Mouse (Mus musculus): ENCODE results near the gene Bmyc.
"Not testable (repeated sequence)": the region's sequence is repeated elsewhere in the genome, so short reads cannot be mapped to it uniquely, and the experiment has no call there.

Gene Bmyc

GRCm38 (mm10) chr2:25706643-25707481, at the start of gene Bmyc:
Gene Bmyc, plus strand, starts transcription at chr2:25706739.
- peak; percentile 69 for DNase-seq

- DNase-seq = no peak
These were observed 49.3 kb upstream of the Bmyc start for GRCm38 (mm10) chr2:25657246-25657645.

- no peak for DNase-seq
These were observed 48.9 kb upstream of the Bmyc start, which contains the start of gene Lcn5 for GRCm38 (mm10) chr2:25657652-25658051. Gene Lcn5, plus strand, starts transcription at chr2:25657952.

GRCm38 (mm10) chr2:25660279-25660678, 46.3 kb upstream of the Bmyc start:
- no peak for DNase-seq

GRCm38 (mm10) chr2:25661245-25661970, 45.1 kb upstream of the Bmyc start:
- no peak for DNase-seq

- peak; percentile 63 for DNase-seq
These were observed 43.0 kb upstream of the Bmyc start for GRCm38 (mm10) chr2:25663511-25663910.

GRCm38 (mm10) chr2:25664125-25664524, 42.4 kb upstream of the Bmyc start:
- DNase-seq = no peak

- DNase-seq = no peak
These were observed 40.0 kb upstream of the Bmyc start for GRCm38 (mm10) chr2:25666516-25666915.

- DNase-seq = no peak
These were observed 30.1 kb upstream of the Bmyc start, which contains the start of gene Lcn6 for GRCm38 (mm10) chr2:25676486-25676885. Gene Lcn6, plus strand, starts transcription at chr2:25676786.

- no peak for DNase-seq
These were observed 27.0 kb upstream of the Bmyc start for GRCm38 (mm10) chr2:25679559-25679958.

- no peak for DNase-seq
These were observed 24.1 kb upstream of the Bmyc start, which contains the start of gene Lcn10 for GRCm38 (mm10) chr2:25682426-25682825. Gene Lcn10, plus strand, starts transcription at chr2:25682726.

- no peak for DNase-seq
These were observed 19.6 kb upstream of the Bmyc start for GRCm38 (mm10) chr2:25686941-25687340.

- peak; percentile 61 for DNase-seq
These were observed 11.9 kb upstream of the Bmyc start for GRCm38 (mm10) chr2:25694605-25695004.

- DNase-seq = no peak
These were observed 9.6 kb upstream of the Bmyc start for GRCm38 (mm10) chr2:25696951-25697350.

GRCm38 (mm10) chr2:25698696-25699095, 7.8 kb upstream of the Bmyc start:
- no peak for DNase-seq

GRCm38 (mm10) chr2:25699743-25700142, 6.8 kb upstream of the Bmyc start, which contains the start of gene Obp2a:
Gene Obp2a, plus strand, starts transcription at chr2:25700043.
- not testable (repeated sequence) for DNase-seq

GRCm38 (mm10) chr2:25701001-25701400, 5.5 kb upstream of the Bmyc start:
- DNase-seq = no peak

GRCm38 (mm10) chr2:25703706-25704105, 2.8 kb upstream of the Bmyc start:
- no peak for DNase-seq

- peak; percentile 9 for DNase-seq
These were observed 1.6 kb downstream of the Bmyc start for GRCm38 (mm10) chr2:25708121-25708520.

- not testable (repeated sequence) for DNase-seq
These were observed 2.5 kb downstream of the Bmyc start for GRCm38 (mm10) chr2:25709056-25709455.

GRCm38 (mm10) chr2:25709791-25710190, 3.3 kb downstream of the Bmyc start:
- not testable (repeated sequence) for DNase-seq

- not testable (repeated sequence) for DNase-seq
These were observed 5.1 kb downstream of the Bmyc start for GRCm38 (mm10) chr2:25711641-25712040.

- no peak for DNase-seq
These were observed 10.7 kb downstream of the Bmyc start for GRCm38 (mm10) chr2:25717222-25717621.

Data from kidney, adult 18-20 months (tissue).